Mouse (Mus musculus): ENCODE measurements around the gene Lamp1.

The Lamp1 gene

DNA sequence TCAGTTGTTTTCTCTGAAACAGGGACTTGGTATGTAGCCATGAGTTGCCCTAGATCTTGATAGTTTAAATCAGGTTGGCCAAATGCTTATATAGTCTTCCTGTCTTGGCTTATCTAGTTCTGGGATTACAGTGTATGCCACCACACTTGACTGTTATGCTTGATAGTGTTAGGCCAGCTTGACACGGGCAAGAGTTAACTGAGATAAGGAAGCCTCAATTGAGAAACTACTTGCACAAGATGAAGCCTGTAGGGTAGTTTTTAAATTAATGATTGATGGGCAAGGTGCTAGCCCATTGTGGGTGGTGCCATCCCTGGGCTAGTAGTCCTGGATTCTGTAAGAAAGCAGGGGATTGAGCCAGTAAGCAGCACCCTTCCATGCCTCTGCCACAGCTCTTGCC is 4.6 kb downstream of the Lamp1 start:
- no peak for DNase-seq (ENCODE audit: low spot score in 2 of 2)

DNA sequence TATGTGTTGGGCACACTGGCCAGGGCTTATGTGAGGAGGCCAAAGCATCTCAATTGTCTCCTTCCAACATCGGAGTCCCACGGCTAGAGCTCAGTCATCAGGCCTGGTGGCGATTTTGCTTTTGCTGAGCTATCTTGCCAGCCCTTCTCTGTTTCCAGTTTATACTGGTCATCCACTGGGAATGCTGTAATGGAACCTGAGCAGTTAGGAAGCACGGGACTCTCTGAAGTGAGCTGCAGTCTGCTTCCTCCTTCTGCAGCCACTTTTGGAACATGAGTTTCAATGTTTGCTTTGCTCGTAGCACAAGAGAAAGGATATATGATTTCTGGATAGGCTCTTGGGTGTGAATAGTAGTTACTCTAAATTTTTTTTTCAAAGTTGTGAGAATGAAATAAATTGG is 5.4 kb downstream of the Lamp1 start:
- DNase-seq (ENCODE audit: low spot score in 2 of 2) = no peak

DNA sequence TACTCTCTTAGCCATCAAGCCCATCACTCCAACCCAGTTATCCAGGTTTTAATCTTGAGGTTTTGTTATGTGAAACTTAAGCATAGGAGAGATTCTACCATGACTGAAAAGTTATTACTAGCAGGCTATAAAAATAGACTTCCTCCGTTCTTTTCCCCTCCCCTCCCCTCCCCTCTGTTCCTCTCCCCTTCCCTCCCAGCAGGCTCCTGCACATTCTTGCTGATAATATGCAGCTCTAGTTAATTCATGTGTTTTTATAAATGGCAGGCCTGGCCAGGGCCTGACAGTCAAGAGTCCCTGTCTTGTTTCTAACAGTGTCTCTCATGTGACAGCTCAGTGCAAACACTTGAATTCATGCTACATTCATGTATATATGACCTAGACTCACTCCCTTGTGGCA is 11.5 kb downstream of the Lamp1 start:
- DNase-seq (ENCODE audit: low spot score in 2 of 2) = no peak

DNA sequence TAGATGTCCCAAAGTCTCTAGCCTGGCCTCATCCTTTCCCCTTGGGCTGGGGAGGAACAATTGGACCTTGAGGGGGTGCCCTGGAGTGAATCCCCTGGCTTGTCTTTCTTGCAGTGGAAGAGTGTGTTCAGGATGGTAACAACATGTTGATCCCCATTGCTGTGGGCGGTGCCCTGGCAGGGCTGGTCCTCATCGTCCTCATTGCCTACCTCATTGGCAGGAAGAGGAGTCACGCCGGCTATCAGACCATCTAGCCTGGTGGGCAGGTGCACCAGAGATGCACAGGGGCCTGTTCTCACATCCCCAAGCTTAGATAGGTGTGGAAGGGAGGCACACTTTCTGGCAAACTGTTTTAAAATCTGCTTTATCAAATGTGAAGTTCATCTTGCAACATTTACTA is 15.3 kb downstream of the Lamp1 start:
- no peak for DNase-seq (ENCODE audit: low spot score in 2 of 2)

DNA sequence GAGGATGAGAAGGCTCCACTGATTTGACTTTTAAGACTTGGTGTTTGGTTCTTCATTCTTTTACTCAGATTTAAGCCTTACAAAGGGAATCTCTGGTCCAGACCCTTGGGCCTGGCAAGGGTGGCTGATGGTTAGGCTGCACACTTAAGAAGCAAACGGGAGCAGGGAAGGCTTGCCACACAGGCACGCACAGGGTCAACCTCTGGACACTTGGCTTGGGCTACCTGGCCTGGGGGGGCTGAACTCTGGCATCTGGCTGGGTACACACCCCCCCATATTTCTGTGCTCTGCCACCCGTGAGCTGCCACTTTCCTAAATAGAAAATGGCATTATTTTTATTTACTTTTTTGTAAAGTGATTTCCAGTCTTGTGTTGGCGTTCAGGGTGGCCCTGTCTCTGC is 15.8 kb downstream of the Lamp1 start:
- DNase-seq (ENCODE audit: low spot score in 2 of 2) = no peak

DNA sequence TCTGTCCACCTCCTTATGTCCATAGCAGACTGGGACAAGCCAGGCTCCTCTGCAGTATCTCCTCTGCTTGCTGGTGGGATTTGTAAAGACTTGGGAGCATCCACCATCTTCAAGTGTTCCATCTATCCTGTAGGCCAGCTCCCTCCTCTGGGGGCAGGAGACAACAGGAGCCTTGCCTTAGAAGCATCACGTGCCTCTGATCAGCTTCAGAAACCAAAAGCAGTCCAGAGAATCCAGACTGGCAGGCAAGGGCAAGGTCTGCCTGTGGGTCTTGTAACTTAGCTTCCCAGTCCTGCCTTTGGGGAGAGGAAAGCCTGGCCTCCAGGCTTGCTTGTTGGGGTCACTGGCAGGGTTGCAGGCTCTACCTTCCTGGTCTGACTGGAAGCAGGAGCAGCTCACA is 16.7 kb downstream of the Lamp1 start:
- no peak for DNase-seq (ENCODE audit: low spot score in 2 of 2)

DNA sequence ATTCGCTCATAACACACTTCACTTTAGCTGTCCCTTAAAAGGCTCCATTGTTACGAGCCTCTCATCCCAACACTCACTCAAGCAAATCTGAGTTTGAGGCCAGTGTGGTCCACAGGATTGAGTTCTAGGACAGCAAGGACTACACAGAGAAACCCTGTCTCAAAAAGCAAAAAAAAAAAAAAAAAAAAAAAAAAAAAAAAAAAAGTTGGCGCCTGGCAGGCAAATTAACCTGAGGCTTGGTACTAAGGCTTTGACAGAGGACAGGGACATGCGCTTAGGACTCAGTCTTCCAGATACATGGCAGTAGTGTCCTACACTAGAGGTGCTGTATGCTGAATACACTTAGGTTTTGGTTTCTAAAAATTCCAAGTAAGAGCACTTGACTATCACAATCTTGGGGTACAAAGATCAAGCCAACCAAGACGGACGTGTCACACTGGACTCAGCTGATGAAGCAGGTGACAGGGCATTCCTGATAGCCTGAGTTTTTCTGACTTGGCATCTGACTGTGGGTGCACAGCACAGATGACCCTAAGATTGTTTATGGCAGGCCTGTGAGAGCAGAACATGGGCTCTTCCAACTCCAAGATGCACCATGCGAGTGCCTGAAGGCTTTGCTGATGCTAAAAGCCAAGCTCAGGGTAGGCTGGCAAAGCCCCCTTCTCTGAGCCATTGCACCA is 18.4 kb downstream of the Lamp1 start:
- no peak for DNase-seq (ENCODE audit: low spot score in 2 of 2)

DNA sequence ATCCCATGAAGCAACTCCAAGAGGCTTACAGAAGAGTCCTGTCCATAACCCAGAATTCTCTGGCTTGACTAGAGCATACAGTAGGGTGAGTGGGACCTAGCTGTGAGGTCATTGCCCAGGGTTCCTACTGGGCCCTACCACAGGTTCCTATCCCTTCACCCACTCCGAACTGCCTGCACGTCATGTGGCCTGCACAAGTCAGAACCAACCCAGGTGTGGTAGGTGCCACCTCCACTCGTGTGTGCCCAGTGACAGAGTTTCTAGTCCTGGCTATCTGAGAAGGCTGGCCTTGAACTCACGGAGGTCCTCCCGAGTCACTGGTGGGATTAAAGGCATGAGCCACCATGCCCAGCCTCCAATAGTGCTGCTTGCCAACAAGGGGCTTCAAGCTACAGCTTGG is 19.2 kb downstream of the Lamp1 start:
- no peak for DNase-seq (ENCODE audit: low spot score in 2 of 2)

DNA sequence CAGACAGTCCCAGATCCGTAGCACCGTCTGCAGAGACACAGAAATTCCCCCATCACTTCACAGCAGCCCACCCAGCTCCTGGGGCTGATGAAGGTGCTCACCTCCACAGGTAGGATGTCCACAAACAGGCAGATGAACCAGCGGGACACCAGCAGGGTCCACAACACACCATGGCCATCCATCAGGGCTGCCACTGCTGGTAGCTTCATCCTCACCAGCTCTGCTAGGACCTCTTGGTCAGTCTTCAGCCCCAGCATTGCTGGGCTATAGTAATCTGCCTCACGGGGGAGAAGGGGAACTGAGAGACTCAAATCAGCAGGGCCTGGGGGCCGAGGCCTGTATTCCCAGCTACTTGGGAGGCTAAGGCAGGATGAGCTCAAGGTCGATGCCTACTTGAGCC is 20.5 kb downstream of the Lamp1 start:
- no peak for DNase-seq (ENCODE audit: low spot score in 2 of 2)

DNA sequence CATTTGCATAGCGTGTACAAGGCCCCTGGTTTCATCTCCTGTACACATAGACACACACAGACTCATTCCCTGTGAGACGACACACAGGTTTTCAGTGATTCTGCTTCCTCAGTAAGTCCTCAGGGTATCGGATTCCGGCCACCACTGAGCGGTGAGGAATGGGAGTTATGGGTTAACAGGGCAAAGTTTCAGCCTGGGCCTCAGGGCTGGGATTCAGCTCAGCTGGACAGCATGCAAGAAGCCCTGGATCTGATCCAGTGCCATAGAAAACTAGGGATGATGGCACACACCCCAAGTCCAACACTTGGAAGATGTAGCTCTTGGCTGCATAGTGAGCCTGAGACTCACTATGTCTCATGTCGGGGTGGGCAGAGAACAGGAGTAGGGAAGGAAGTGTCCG is 21.0 kb downstream of the Lamp1 start:
- no peak for DNase-seq (ENCODE audit: low spot score in 2 of 2)

DNA sequence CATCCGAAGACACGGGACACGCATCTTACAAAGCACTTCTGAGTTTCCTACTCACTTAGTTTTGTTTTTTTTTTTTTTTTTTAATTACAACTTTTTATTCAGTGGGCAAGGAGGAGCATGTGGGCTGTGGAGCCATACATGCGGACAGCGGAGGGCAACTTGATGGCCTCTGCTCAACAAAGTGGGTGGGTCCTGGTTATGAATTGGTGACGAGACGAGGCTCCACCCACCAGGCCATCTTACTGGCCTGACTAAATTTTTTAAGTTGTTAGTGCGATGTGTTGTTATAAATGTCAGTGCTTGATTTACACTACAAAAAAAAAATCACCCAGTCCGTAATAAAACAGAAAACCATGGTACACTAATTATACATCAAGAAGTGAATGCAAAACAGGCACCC is 21.4 kb downstream of the Lamp1 start:
- no peak for DNase-seq (ENCODE audit: low spot score in 2 of 2)

DNA sequence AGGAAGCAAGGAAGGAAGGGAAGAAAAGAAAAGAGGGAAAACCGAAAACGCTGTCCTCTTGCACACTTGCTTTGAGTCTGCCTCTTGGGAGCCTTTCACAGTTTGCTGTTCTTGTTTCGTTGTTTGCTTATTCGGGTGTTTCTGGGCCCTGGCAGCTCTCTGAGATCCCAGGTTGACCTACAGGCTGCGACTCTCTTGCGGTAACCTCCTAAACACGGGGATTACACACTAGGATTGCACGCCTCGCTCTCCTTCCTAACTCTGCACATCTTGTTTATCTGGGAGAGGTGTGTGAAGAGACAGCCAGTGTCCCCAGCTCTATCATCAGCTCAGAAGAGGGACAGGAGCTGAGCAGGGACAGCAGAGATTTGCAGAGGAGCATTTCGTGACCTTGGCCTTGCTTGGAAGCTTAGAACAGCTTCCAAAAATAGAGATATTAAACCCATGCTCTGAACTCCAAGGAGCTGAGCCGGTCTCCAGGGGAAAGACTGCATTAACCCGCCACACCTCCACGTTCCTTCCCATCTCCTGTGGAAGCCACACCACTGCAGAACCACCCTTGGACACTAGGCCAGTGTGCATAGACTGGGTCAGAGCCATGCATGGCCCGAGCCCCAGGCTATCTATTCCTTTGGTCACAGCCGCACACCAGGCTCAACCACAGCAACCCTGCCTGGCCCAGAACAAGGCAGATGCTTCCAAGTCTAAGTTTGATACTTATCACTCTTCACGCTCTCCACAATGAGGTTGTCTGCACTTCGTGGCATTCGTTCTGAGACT is 22.1 kb downstream of the Lamp1 start:
- no peak for DNase-seq (ENCODE audit: low spot score in 2 of 2)

DNA sequence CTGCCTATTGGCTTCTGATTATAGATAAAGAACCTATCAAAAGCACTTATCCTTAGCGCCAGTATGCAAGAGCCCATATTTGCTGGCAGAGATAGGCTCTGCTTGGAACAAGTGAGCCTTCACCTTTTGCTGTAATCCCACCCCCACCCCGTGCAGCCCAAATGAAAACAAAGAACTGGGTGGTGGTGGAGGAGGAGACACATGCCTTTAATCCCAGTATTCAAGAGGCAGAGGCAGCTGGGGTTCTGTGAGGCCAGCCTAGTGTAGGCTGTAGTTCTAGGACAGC is 22.7 kb downstream of the Lamp1 start:
- DNase-seq (ENCODE audit: low spot score in 2 of 2) = no peak

DNA sequence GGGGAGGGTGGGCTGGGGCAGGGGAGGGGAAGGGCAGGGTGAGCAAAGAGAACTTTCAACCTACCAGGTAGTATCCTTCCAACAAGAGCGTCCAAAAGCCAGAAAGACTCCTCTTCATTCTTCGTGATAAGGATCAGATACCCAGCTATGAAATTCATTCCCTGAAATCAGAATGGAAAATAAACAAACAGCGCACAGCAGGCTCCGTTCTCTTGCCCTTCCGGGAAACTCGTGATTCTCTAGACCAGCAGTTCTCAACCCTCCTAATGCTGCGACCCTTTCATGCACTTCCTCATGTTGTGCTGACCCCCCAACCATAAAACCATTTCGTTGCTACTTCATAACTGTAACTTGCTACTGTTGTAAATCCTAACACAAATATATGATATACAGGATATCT is 27.9 kb downstream of the Lamp1 start:
- no peak for DNase-seq (ENCODE audit: low spot score in 2 of 2)

DNA sequence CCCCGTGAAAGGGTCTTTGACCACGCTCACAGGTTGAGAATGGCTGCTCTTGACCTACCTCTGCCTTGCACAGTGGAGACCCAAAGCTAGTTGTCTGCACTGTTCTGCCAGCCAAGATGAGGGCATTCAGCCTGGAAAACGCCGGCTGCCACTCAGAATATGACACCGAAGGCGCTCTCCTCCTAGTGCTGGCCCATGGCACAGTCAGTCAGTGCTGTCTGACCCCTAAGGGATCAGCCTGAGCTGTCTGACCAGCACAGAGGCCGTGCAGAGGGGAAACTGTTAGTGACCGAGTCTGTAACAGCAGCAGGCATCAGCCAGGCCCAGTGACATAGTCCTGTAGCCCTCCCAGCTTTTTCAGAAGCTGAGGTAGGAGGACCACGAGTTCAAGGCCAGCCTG is 28.3 kb downstream of the Lamp1 start:
- DNase-seq (ENCODE audit: low spot score in 2 of 2) = no peak

DNA sequence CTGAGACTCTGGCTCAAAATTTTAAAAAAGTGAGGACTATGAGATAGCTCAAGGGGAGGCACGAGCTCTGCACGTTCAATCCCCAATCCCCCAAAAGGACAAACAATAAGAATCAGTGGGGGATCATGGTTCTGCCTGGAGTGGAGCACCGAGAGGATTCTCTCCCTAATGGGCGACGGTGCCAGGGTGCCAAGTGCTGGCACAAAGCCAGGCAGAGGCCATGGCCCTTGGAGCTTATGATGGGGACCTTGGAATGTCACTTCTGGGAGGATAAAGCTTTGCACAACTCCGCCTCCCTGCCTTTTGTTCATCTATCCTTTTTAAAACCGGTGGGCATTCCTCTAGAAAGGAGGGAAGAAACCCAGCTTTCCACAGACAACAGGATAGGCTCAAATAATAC is 28.7 kb downstream of the Lamp1 start:
- DNase-seq (ENCODE audit: low spot score in 2 of 2) = no peak

DNA sequence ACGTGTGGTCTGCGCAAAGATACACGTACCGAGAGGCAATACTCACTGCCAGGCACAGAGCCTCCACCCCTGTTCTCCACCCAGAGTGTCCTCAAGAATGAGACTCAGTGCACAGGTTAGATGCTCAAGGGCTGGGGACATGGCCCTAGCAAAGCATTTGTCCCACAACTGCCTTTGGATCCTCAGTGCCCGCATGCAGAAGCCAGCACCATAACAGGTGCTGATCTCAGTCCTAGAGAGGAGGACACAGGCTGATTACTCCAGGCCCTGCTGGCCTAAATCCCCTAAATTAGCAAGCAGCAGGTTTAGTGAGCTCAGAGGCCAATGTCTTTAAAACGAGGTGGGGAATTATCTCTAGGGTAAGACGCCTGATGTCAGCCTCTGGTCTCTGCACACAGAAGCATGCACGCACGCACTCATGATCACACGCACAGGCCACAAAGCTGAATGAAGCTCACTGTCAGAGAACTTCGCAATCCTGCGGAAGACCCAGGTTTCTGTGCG is 29.1 kb downstream of the Lamp1 start:
- DNase-seq (ENCODE audit: low spot score in 2 of 2) = no peak

DNA sequence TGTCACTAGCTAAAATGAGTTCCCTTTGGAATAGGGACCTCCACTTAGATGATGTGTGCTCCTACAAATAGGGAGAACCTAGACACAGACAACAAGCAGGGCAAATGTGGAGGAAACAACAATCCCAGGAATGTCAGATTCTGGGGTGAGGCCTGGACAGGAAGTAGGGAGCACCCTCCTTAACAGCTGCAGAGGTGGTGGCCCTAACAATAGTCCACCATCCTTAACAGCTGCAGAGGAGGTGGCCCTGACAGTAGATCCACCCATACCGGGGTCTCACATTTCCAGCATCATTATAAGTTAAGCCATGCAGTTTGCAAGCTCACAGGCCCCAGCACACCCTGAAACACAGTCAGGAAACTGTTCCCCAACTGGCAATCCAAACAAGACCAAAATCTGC is 29.9 kb downstream of the Lamp1 start:
- DNase-seq (ENCODE audit: low spot score in 2 of 2) = no peak

DNA sequence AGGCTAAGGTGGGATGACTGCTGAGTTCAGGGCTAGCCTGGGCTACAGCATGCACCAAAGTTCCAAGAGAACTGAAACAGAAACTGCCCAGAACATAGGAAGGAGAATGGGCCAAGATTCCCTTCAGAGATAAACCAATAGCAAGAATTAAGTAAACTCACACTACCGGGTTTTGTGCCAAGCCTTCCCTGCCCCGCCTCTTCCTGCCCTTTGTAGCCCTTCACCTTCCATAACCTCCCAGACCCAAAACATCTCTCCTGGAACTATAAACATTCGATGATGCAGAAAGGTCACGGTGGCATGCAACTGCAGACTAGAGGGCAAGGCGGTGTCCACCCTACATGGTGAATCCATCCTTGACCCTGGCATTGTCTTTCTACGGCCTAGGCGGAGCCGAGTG is 31.3 kb downstream of the Lamp1 start:
- no peak for DNase-seq (ENCODE audit: low spot score in 2 of 2)

DNA sequence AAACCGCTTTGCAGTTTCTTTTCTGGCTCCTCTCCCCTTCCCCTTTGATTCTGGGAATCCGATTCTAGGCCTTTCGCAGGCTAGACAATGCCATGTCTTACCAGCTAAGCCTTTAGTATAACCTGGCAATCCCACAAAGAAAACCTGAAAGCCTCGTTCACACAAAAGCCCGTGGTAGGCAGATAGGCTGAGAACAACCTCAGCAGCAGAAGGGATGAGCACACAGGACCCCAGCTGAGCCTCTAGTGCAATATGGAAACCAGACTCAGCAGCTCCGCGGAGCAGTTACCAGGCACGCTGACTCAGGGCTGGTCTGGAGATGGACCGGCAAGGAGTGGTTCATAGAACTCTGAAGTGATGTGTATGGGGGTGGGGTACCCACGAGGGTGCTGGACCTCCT is 35.9 kb downstream of the Lamp1 start:
- DNase-seq (ENCODE audit: low spot score in 2 of 2) = no peak

DNA sequence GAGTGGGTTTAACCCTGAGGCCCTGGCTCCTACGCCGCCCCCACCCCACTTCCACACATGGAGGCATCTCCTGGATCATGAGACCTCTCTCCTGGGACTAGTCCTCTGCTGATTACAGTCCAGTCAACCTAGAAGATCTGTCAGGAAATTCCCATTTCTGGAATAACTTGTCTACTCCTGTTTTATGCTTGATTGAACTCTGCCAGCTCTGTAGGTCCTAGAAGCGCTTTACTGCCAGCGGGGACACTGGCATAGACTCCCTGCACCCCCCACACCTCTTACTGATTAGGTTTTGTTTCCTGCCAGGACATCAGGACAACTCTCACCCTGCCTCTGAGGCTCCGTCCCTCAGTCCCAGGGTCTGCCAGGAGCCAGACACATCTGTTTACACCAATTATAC is 38.5 kb downstream of the Lamp1 start:
- no peak for DNase-seq (ENCODE audit: low spot score in 2 of 2)

DNA sequence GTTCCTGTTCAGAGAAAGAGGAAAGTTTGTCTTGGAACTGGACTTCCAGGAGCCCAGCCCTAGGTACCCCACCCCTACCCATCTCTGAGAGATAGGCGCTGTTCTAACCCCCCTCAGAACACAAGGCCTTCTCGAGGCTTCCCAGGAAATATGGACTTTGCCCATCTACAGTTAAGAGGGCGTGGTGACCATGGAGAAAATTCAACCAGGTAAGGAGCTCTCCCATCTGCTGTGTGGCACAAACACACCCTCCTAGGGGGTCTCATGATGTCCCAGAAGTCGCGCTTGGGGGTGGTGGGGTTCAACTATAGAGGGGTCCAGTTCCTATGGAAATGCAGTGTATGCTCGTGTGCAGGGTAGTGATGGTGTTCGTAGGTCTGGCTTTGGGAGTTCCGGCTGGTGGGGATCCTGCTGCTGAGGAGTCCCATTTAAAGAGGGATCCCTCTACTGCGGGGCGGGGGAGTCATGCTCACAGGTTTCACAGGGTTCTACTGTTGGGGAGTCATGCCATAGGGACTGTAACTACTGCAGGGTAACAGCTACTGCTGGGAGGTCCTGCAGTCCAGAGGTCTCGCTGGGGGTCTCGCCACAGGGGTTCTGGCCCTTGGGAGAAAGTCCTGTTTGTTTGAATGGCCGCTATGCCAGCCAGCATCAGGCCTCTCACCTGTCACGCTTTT is 40.6 kb downstream of the Lamp1 start:
- DNase-seq (ENCODE audit: low spot score in 2 of 2) = no peak

DNA sequence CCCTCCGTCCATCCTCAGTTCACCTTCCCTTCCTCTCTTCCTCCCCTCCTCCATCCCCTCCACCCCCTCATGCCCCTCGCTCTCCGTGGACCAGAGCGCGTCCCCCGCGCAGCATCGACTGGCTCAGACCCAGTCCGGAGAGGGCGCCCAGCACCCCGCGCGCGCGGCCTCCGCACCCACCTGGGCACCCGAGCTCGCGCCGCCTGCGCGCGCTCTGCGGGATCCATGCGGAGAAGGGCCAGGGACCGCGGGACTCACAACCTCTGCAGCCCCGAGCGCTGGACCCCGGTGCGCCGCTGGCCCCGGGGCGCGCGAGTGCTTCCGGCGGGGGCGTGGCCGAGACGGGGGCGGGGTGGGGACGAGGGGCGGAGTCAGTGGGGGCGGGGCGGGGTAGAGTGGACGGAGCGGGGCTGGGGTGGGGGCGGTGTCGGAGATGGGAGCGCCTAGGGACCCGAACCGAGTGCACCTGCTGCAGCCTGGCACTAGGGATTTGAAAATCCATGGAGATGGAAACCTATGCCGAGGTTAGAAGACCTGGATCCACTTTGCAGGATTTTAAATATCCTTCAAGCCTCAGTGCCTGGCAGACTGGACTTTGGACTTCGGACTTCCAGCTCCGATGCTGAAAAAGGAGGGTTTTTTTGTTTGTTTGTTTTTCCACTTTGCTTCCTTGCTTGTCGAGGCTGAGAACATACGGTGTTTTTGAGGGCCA is 41.5 kb downstream of the Lamp1 start, which contains the start of gene Grtp1:
Gene Grtp1 (minus strand): TSS at position 320 of the 712 bp plus-strand sequence.
- no peak for DNase-seq (ENCODE audit: low spot score in 2 of 2)

All from natural killer cell, adult 2 months (primary cell).